Mouse (Mus musculus) hindbrain, embryonic 15.5 days (tissue): Measurements from ENCODE around the gene Nfx1. TPM values are rescaled to one million over a fixed set of nuclear protein-coding genes. Genes with fewer than 3 reads are reported as not detected.

Experiments used
- ATAC-seq: fragments of 200-750 bp; cut with Nextera tagmentation; 2 replicates; pipeline ENCODE4 v1.8.0; 2017; ENCODE audit warnings: low read depth, moderate number of reproducible peaks, moderate TSS enrichment; ENCODE audit not compliant: low FRiP score
- H3K27ac ChIP-seq: fragments of 300-500 bp; sonication (generic); replicated peaks from 2 replicates; pipeline ENCODE4 v1.5.1; 2015; ENCODE audit warnings: mild to moderate bottlenecking, inconsistent platforms
- H3K27me3 ChIP-seq: fragments of 300-500 bp; sonication (generic); 2 replicates; pipeline ENCODE4 v1.6.1; 2015; ENCODE audit warnings: control low read depth, inconsistent platforms
- H3K36me3 ChIP-seq: fragments of 300-500 bp; sonication (generic); 2 replicates; pipeline ENCODE4 v1.6.1; 2015; ENCODE audit warnings: control low read depth, inconsistent platforms
- H3K4me1 ChIP-seq: fragments of 300-500 bp; sonication (generic); replicated peaks from 2 replicates; pipeline ENCODE4 v1.6.1; 2015; ENCODE audit warnings: control low read depth, inconsistent platforms
- H3K4me2 ChIP-seq: fragments of 300-500 bp; sonication (generic); 2 replicates; pipeline ENCODE4 v1.6.1; 2015; ENCODE audit warnings: moderate library complexity, mild to moderate bottlenecking, inconsistent platforms
- H3K4me3 ChIP-seq: fragments of 300-500 bp; sonication (generic); 2 replicates; pipeline ENCODE4 v1.5.1; 2015; ENCODE audit warnings: mild to moderate bottlenecking, inconsistent platforms
- H3K9ac ChIP-seq: fragments of 300-500 bp; sonication (generic); 2 replicates; pipeline ENCODE4 v1.6.1; 2015; ENCODE audit warnings: inconsistent platforms
- H3K9me3 ChIP-seq: fragments of 300-500 bp; sonication (generic); 2 replicates; pipeline ENCODE4 v1.6.1; 2016; ENCODE audit warnings: control low read depth, inconsistent platforms
- WGBS: fragments of 180-500 bp; shearing (Covaris S2); methylation state at CpG from one replicate; pipeline ENCODE4 v1.1.7; 2015; 5-methylcytosine and 5-hydroxymethylcytosine counted together
- polyA plus RNA-seq: library from polyadenylated mRNA; unstranded; fragments of >200 nt; fragmentation: Nextera tagmentation; extraction: Ambion mirVana; gene quantifications from 2 replicates; pipeline ENCODE4 v1.2.1, GENCODE M21; 2015

Gene Nfx1
- polyA plus RNA-seq, 1 experiment from 2014 or later = 106 TPM

- no peak for ATAC-seq
- Histone ChIP-seq H3K9me3 (no peaks in the 10 kb centered on the region), H3K4me2 (no peak overlapping the region), H3K36me3 (peaks cover 62% of the 10 kb centered on the region), H3K27me3 (no peaks in the 10 kb centered on the region), H3K27ac (no peak overlapping the region), H3K4me1 (no peaks in the 10 kb centered on the region), H3K4me3 (no peak overlapping the region), H3K9ac (no peak overlapping the region)
- 100% methylated on average over 1 of the region's 1 CpGs for WGBS
These were observed 8.7 kb downstream of the Nfx1 start for GRCm38 (mm10) chr4:40979430-40979829.

DNA sequence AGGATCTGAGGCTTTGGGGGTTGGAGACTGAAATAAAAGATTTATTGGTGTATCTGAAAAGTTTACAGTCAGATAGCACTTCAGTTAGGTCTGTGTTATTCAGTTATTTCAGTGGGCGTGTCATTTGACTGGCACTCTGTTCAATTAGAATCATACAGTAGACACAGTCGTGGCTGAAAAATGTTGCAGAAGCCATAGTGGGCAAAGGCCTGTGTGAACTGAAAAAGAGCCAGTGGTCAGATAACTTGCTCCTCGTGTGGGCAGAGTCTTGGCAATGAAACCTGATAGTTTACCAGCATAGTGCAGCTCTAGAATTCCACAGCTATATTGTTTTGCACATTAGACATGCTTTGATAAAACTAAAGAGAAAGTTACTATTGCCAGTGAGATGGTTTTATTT, 11.8 kb downstream of the Nfx1 start:
- Histone ChIP-seq H3K27ac (no peak overlapping the region), H3K4me3 (no peak overlapping the region), H3K9ac (no peak overlapping the region), H3K4me2 (no peak overlapping the region), H3K4me1 (no peaks in the 10 kb centered on the region), H3K27me3 (no peaks in the 10 kb centered on the region), H3K9me3 (no peaks in the 10 kb centered on the region), H3K36me3 (peaks cover 77% of the 10 kb centered on the region)
- no peak for ATAC-seq
- WGBS = 76% methylated on average over 3 of the region's 3 CpGs

GRCm38 (mm10) chr4:40983686-40984085, 13.0 kb downstream of the Nfx1 start:
- Histone ChIP-seq H3K36me3 (peaks cover 74% of the 10 kb centered on the region), H3K27me3 (no peaks in the 10 kb centered on the region), H3K4me1 (no peaks in the 10 kb centered on the region), H3K27ac (no peak overlapping the region), H3K9me3 (no peaks in the 10 kb centered on the region), H3K4me3 (no peak overlapping the region), H3K4me2 (no peak overlapping the region), H3K9ac (no peak overlapping the region)
- no peak for ATAC-seq
- WGBS = 98% methylated on average over 1 of the region's 1 CpGs

- Histone ChIP-seq H3K4me1 (no peaks in the 10 kb centered on the region), H3K9ac (no peak overlapping the region), H3K9me3 (no peaks in the 10 kb centered on the region), H3K36me3 (peaks cover 88% of the 10 kb centered on the region), H3K27me3 (no peaks in the 10 kb centered on the region), H3K4me2 (no peak overlapping the region), H3K4me3 (no peak overlapping the region), H3K27ac (no peak overlapping the region)
- 90% methylated on average over 6 of the region's 6 CpGs for WGBS
- no peak for ATAC-seq
These were observed 18.9 kb downstream of the Nfx1 start for GRCm38 (mm10) chr4:40989633-40990032.

GRCm38 (mm10) chr4:40996302-40996701, 25.6 kb downstream of the Nfx1 start:
- Histone ChIP-seq H3K4me2 (no peak overlapping the region), H3K9me3 (no peaks in the 10 kb centered on the region), H3K36me3 (peaks cover 92% of the 10 kb centered on the region), H3K4me3 (no peak overlapping the region), H3K9ac (no peak overlapping the region), H3K27ac (no peak overlapping the region), H3K27me3 (no peaks in the 10 kb centered on the region), H3K4me1 (no peaks in the 10 kb centered on the region)
- WGBS = 93% methylated on average over 6 of the region's 6 CpGs
- ATAC-seq = no peak

DNA sequence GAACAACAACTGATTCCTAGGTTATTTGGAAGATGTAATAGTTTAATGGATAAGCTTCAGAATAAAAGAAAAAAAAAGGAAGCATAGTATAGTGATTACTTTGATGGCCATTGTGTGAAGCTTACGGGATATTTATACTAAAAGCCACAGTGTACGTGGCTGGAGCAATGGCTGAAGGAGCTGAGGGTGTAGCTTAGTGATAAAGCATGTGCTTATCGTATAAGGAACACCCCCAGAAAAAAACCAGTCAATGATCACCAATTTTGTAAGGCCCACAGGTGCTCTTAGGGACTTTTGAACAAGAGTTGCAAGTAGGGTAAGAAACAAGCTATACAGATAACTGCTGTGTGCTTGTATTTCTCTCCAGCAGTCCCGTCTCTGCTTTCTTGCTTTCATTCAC, 27.2 kb downstream of the Nfx1 start:
- no peak overlapping the region for H3K27ac ChIP-seq
- H3K4me1 ChIP-seq = no peaks in the 10 kb centered on the region
- no peaks in the 10 kb centered on the region for H3K27me3 ChIP-seq
- H3K9ac ChIP-seq = no peak overlapping the region
- H3K4me2 ChIP-seq = no peak overlapping the region
- ATAC-seq = no peak
- no peaks in the 10 kb centered on the region for H3K9me3 ChIP-seq
- 95% methylated on average over 4 of the region's 4 CpGs for WGBS
- peaks cover 90% of the 10 kb centered on the region for H3K36me3 ChIP-seq
- no peak overlapping the region for H3K4me3 ChIP-seq

- H3K27ac ChIP-seq = no peak overlapping the region
- H3K9me3 ChIP-seq = no peaks in the 10 kb centered on the region
- H3K4me2 ChIP-seq = no peak overlapping the region
- ATAC-seq = no peak
- WGBS = 85% methylated on average over 1 of the region's 1 CpGs
- H3K9ac ChIP-seq = no peak overlapping the region
- H3K4me3 ChIP-seq = no peak overlapping the region
- H3K27me3 ChIP-seq = no peaks in the 10 kb centered on the region
- no peaks in the 10 kb centered on the region for H3K4me1 ChIP-seq
- peaks cover 94% of the 10 kb centered on the region for H3K36me3 ChIP-seq
These were observed 29.6 kb downstream of the Nfx1 start for GRCm38 (mm10) chr4:41000271-41000670.

DNA sequence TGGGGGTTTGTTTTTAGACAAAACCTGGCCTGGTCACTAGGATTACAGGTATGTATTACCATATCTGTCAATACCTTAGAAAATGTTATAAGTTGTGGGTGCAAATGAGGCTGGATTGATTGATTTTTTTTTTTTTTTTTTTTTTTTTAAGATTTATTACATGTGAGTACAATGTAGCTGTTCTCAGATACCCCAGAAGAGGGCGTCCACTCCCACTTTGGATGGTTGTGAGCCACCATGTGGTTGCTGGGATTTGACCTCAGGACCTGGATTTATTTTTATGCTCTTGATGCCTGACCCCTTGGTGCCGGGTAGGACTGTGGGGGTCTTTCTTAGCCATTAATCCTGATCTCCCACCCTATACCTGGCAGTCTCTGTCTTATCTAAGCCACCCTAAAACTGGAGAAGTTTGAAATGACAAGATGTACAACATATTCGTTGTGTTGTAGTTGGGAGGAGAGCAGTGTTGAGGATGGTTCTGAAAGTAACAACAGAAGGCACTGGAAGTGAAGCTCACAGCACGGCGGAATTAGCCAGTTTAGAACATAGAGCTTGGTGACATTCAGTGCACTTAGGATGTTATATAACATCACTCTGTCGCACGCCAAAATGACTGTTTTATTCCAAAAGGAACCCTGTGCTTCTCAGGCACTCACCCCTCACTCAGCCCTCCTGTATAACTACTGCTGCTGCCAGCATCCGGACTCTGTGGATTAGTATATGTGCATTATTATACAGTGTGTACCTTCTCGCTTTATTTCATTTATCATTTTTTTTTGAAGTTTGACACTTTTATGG, 30.3 kb downstream of the Nfx1 start:
- 94% methylated on average over 9 of the region's 9 CpGs for WGBS
- no peaks in the 10 kb centered on the region for H3K9me3 ChIP-seq
- no peak for ATAC-seq

DNA sequence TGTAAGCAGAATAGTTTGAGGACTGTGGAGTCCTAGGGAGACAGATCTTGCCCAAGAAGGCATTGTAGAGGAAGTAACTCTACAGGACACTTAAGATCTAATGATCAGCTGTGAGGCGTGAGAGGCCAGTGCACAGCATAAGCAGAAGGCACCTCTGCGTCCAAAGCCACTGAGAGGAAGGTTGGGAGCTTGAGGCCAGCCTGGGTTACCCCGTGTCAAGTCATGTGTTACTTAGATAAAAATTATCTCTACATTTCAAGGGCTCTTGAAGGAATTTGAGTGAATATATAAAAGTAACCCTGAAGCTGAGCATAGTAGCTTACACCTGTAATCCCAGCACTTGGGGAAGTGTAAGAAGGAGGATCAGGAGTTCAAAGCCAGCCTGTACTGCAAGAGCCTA, 42.6 kb downstream of the Nfx1 start:
- Histone ChIP-seq H3K27ac (no peak overlapping the region), H3K27me3 (no peaks in the 10 kb centered on the region), H3K9me3 (no peaks in the 10 kb centered on the region), H3K4me1 (no peaks in the 10 kb centered on the region), H3K36me3 (peaks cover 71% of the 10 kb centered on the region), H3K4me2 (no peak overlapping the region), H3K4me3 (no peak overlapping the region), H3K9ac (no peak overlapping the region)
- no peak for ATAC-seq
- 96% methylated on average over 3 of the region's 3 CpGs for WGBS

More for the DNA sequence above, 30.3 kb downstream of the Nfx1 start:
- no peak overlapping the region for H3K4me3 ChIP-seq
- no peaks in the 10 kb centered on the region for H3K27me3 ChIP-seq
- H3K4me1 ChIP-seq = no peaks in the 10 kb centered on the region
- H3K36me3 ChIP-seq = peaks cover 89% of the 10 kb centered on the region
- H3K27ac ChIP-seq = no peak overlapping the region
- H3K9ac ChIP-seq = no peak overlapping the region
- no peak overlapping the region for H3K4me2 ChIP-seq

DNA sequence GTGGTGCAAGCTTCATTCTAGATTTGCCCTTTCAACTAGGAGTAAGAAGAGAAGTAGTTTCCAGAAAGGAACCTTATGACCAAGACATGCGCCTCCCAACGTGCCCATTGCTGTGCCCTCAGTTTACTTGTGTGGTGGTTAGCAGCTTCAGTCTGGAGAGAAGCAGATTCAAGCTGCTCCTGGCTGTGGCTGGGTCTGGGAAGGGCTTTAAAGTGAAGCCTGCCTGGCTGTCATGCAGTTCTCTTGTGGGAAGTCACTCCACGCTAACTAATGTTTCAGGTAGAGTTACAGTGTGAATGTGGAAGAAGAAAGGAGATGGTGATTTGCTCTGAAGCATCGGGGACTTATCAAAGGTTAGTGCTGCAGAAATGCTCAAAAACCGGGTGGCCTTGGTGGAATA, 45.1 kb downstream of the Nfx1 start:
- ATAC-seq = no peak
- 95% methylated on average over 5 of the region's 5 CpGs for WGBS

DNA sequence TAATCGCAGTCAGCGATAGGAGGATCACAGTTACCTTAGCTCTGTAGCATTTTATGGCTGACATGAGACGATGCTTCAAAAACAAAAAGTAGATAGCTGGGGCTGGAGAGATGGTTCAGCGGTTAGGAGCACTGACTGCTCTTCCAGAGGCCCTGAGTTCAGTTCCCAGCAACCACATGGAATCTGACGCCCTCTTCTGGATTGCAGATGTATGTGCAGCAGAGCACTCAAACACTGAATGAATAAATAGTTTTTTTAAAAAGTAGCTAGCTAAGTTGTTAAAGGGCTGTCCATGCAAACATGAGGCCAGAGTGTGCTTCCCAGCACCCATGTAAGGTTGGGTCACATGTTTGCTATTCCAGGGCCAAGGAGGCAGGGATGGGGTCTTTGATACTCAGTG, 50.4 kb downstream of the Nfx1 start:
- ATAC-seq = no peak
- Histone ChIP-seq H3K9ac (no peak overlapping the region), H3K27me3 (no peaks in the 10 kb centered on the region), H3K9me3 (no peaks in the 10 kb centered on the region), H3K4me3 (no peak overlapping the region), H3K27ac (no peak overlapping the region), H3K4me2 (no peak overlapping the region), H3K4me1 (no peaks in the 10 kb centered on the region), H3K36me3 (peaks cover 46% of the 10 kb centered on the region)
- WGBS = 88% methylated on average over 5 of the region's 5 CpGs

More for the DNA sequence above, 45.1 kb downstream of the Nfx1 start:
- Histone ChIP-seq H3K27me3 (no peaks in the 10 kb centered on the region), H3K36me3 (peaks cover 53% of the 10 kb centered on the region), H3K9ac (no peak overlapping the region), H3K4me1 (no peaks in the 10 kb centered on the region), H3K27ac (no peak overlapping the region), H3K9me3 (no peaks in the 10 kb centered on the region), H3K4me2 (no peak overlapping the region), H3K4me3 (no peak overlapping the region)

GRCm38 (mm10) chr4:41026086-41026787, 55.5 kb downstream of the Nfx1 start:
- H3K36me3 ChIP-seq = peaks cover 36% of the 10 kb centered on the region
- no peaks in the 10 kb centered on the region for H3K27me3 ChIP-seq
- no peak overlapping the region for H3K9ac ChIP-seq
- H3K4me2 ChIP-seq = no peak overlapping the region
- H3K4me3 ChIP-seq = no peak overlapping the region
- H3K4me1 ChIP-seq = no peaks in the 10 kb centered on the region
- no peak for ATAC-seq
- WGBS = 61% methylated on average over 8 of the region's 8 CpGs
- H3K27ac ChIP-seq = no peak overlapping the region
- no peaks in the 10 kb centered on the region for H3K9me3 ChIP-seq
